In the genomic region with DNA sequence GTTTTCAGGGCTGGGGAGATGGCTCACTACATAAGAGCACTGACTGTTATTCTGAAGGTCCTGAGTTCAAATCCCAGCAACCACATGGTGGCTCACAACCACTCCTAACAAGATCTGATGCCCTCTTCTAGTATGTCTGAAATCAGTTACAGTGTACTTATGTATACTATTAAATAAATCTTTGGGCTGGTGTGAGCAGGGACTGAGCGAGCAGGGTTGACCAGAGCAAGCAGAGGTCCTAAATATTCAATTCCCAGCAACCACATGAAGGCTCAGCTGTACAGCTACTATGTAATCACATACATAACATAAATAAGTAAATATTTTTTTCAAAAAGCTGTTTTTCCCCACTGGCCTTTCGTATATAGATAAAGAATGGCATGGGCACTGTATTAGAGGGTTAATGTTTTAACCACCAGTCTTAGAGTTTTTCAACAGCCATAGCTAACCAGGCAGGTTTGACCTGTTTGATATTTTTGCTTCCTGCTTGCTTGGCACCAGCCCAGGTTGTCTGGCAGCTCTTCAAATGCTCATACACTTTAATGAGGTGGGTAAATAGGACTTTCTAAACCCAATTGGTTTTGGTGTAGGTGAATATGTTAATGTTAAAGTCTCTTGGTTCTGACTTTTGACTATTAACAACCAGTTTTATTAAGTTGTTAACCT, we compare ENCODE assay signal across 13 mouse cellular contexts.
A peak's percentile ranks its signal among the peaks of the same experiment; 100 is the strongest.
DNase-seq lines count a peak whose midpoint lies in the region; ATAC-seq and TF ChIP-seq lines count a peak whose summit lies in the region.
"Had no signal": no experiment of that assay in that cellular context is flagged by ENCODE, and none has a peak within 500 bp of the region (broad histone marks: within the 10 kb centered on the region; RNA-seq: fewer than 3 reads in every experiment).

No protein-coding gene starts in this region.

- DNase-seq in midbrain, embryonic 11.5 days (ENCODE audit: low spot score, missing footprints), result peak; percentile 47
- DNase-seq in kidney, postnatal 14 days, result peak; percentile 85
- DNase-seq in lung, postnatal 36 days, result peak; percentile 84
- DNase-seq in urinary bladder, postnatal 25 days (ENCODE audit: low spot score), result peak; percentile 51
- DNase-seq in liver, postnatal 0 days, result no peak
- no peak for DNase-seq in thymus, adult 18-20 months
- DNase-seq: gastrocnemius, postnatal 25 days; heart, postnatal 14 days had no signal

- no peak for TF ChIP-seq EP300 in liver, postnatal 0 days (IDR thresholded peaks at IDR 0.05; ENCODE audit: low read depth)

- no peak overlapping the region for H3K27ac ChIP-seq in midbrain, embryonic 11.5 days (ENCODE audit: low read depth, low read length)
- H3K27ac ChIP-seq in midbrain, embryonic 15.5 days, result no peak overlapping the region
- H3K27ac ChIP-seq in neural tube, embryonic 15.5 days (replicated peaks), result no peak overlapping the region
- no peak overlapping the region for H3K27ac ChIP-seq in liver, postnatal 0 days (ENCODE audit: low read depth)
- H3K27ac ChIP-seq: forebrain, embryonic 10.5 days; limb, embryonic 13.5 days; neural tube, embryonic 13.5 days had no signal

- H3K4me2 ChIP-seq in midbrain, embryonic 11.5 days, result no peak overlapping the region
- no peak overlapping the region for H3K4me2 ChIP-seq in midbrain, embryonic 15.5 days
- H3K4me2 ChIP-seq in neural tube, embryonic 15.5 days, result no peak overlapping the region
- no peak overlapping the region for H3K4me2 ChIP-seq in liver, postnatal 0 days (ENCODE audit: low read depth, low read length)
- H3K4me2 ChIP-seq: limb, embryonic 13.5 days; neural tube, embryonic 13.5 days had no signal

- H3K27me3 ChIP-seq in midbrain, embryonic 11.5 days (ENCODE audit: control insufficient read depth, insufficient read depth, low read length), result no peaks in the 10 kb centered on the region
- no peaks in the 10 kb centered on the region for H3K27me3 ChIP-seq in midbrain, embryonic 15.5 days (replicated peaks)
- H3K27me3 ChIP-seq in neural tube, embryonic 15.5 days (replicated peaks), result no peaks in the 10 kb centered on the region
- no peaks in the 10 kb centered on the region for H3K27me3 ChIP-seq in liver, postnatal 0 days (ENCODE audit: insufficient read depth, low read length)
- H3K27me3 ChIP-seq: limb, embryonic 13.5 days; neural tube, embryonic 13.5 days had no signal

- ATAC-seq in midbrain, embryonic 11.5 days (ENCODE audit: low FRiP score), result no peak
- no peak for ATAC-seq in midbrain, embryonic 15.5 days (replicated peaks)
- ATAC-seq in neural tube, embryonic 15.5 days (ENCODE audit: low FRiP score), result no peak
- no peak for ATAC-seq in liver, postnatal 0 days

- H3K9me3 ChIP-seq in midbrain, embryonic 11.5 days (ENCODE audit: control insufficient read depth, low read length), result no peaks in the 10 kb centered on the region
- no peaks in the 10 kb centered on the region for H3K9me3 ChIP-seq in midbrain, embryonic 15.5 days
- H3K9me3 ChIP-seq in neural tube, embryonic 15.5 days (replicated peaks), result no peaks in the 10 kb centered on the region
- H3K9me3 ChIP-seq in liver, postnatal 0 days (ENCODE audit: low read length), result no peaks in the 10 kb centered on the region
- H3K9me3 ChIP-seq: forebrain, embryonic 10.5 days; limb, embryonic 13.5 days; neural tube, embryonic 13.5 days had no signal

- no peak overlapping the region for H3K4me3 ChIP-seq in midbrain, embryonic 11.5 days (ENCODE audit: low read depth, low read length)
- H3K4me3 ChIP-seq in midbrain, embryonic 15.5 days, result no peak overlapping the region
- no peak overlapping the region for H3K4me3 ChIP-seq in neural tube, embryonic 15.5 days (replicated peaks)
- H3K4me3 ChIP-seq in liver, postnatal 0 days (ENCODE audit: low read depth, low read length), result no peak overlapping the region
- H3K4me3 ChIP-seq: forebrain, embryonic 10.5 days; limb, embryonic 13.5 days; neural tube, embryonic 13.5 days had no signal

- no peak overlapping the region for H3K9ac ChIP-seq in midbrain, embryonic 11.5 days (ENCODE audit: low read length)
- H3K9ac ChIP-seq in midbrain, embryonic 15.5 days, result no peak overlapping the region
- no peak overlapping the region for H3K9ac ChIP-seq in neural tube, embryonic 15.5 days (replicated peaks)
- no peak overlapping the region for H3K9ac ChIP-seq in liver, postnatal 0 days (replicated peaks)
- H3K9ac ChIP-seq: limb, embryonic 13.5 days; neural tube, embryonic 13.5 days had no signal

- H3K36me3 ChIP-seq in midbrain, embryonic 11.5 days (ENCODE audit: control insufficient read depth, insufficient read depth, low read length), result no peaks in the 10 kb centered on the region
- H3K36me3 ChIP-seq in midbrain, embryonic 15.5 days (replicated peaks), result no peaks in the 10 kb centered on the region
- H3K36me3 ChIP-seq in neural tube, embryonic 15.5 days, result no peaks in the 10 kb centered on the region
- no peaks in the 10 kb centered on the region for H3K36me3 ChIP-seq in liver, postnatal 0 days (replicated peaks; ENCODE audit: insufficient read depth, low read length)
- H3K36me3 ChIP-seq: forebrain, embryonic 10.5 days; limb, embryonic 13.5 days; neural tube, embryonic 13.5 days had no signal

- no peak for TF ChIP-seq CTCF in liver, postnatal 0 days (IDR thresholded peaks at IDR 0.05; ENCODE audit: low read depth)

- H3K4me1 ChIP-seq in midbrain, embryonic 11.5 days (ENCODE audit: control insufficient read depth, insufficient read depth, low read length), result no peaks in the 10 kb centered on the region
- peaks cover 5% of the 10 kb centered on the region; the same call in 1 of the 2 replicates for H3K4me1 ChIP-seq in midbrain, embryonic 15.5 days
- H3K4me1 ChIP-seq in neural tube, embryonic 15.5 days, result peaks cover 8% of the 10 kb centered on the region
- H3K4me1 ChIP-seq in liver, postnatal 0 days (ENCODE audit: insufficient read depth), result no peaks in the 10 kb centered on the region

- 92% methylated on average over 2 of the region's 2 CpGs for WGBS in midbrain, embryonic 11.5 days
- WGBS in midbrain, embryonic 15.5 days, result 86% methylated on average over 2 of the region's 2 CpGs
- WGBS in neural tube, embryonic 15.5 days, result 86% methylated on average over 2 of the region's 2 CpGs
- 62% methylated on average over 2 of the region's 2 CpGs for WGBS in liver, postnatal 0 days (ENCODE audit: insufficient replicate concordance)

Comparison
In these comparisons a context has a peak if more than half of its experiments do, and no peak if none do; other contexts are left out.
1. DNase-seq: peak in midbrain, embryonic 11.5 days (single experiment), kidney, postnatal 14 days (single experiment), lung, postnatal 36 days (single experiment) and urinary bladder, postnatal 25 days (single experiment); none in liver, postnatal 0 days (single experiment) and thymus, adult 18-20 months (0 of 2).